Mouse (Mus musculus): Measurements from ENCODE around the gene Haspin. TPM values are rescaled to one million over a fixed set of nuclear protein-coding genes. Genes with fewer than 3 reads are reported as not detected.
"Not testable (repeated sequence)": the region's sequence is repeated elsewhere in the genome, so short reads cannot be mapped to it uniquely, and the experiment has no call there.

Gene Haspin
- polyA plus RNA-seq, 1 experiment = 6.4 TPM

- TF ChIP-seq CTCF (IDR thresholded peaks at IDR 0.05; ENCODE audit: borderline replicate concordance, insufficient read depth, low read length) (no peak), POLR2A (IDR thresholded peaks at IDR 0.05; ENCODE audit: low read depth, low read length) (no peak)
- H3K4me1 ChIP-seq (ENCODE audit: control insufficient read depth, insufficient read depth, low read length) = no peaks in the 10 kb centered on the region
- no peak overlapping the region for H3K4me3 ChIP-seq (ENCODE audit: insufficient read depth, low read length)
- no peak overlapping the region for H3K27ac ChIP-seq (ENCODE audit: insufficient read depth, low read length)
These were observed 28.2 kb downstream of the Haspin start for GRCm38 (mm10) chr11:73109941-73110340.

GRCm38 (mm10) chr11:73108898-73109625 lies 29.0 kb downstream of the Haspin start:
- no peaks in the 10 kb centered on the region for H3K4me1 ChIP-seq (ENCODE audit: control insufficient read depth, insufficient read depth, low read length)
- no peak overlapping the region for H3K4me3 ChIP-seq (ENCODE audit: insufficient read depth, low read length)
- no peak for TF ChIP-seq POLR2A (IDR thresholded peaks at IDR 0.05; ENCODE audit: low read depth, low read length)
- TF ChIP-seq CTCF (IDR thresholded peaks at IDR 0.05; ENCODE audit: borderline replicate concordance, insufficient read depth, low read length) = no peak
- H3K27ac ChIP-seq (ENCODE audit: insufficient read depth, low read length) = no peak overlapping the region

GRCm38 (mm10) chr11:73108195-73108897 lies 29.7 kb downstream of the Haspin start:
- TF ChIP-seq CTCF (IDR thresholded peaks at IDR 0.05; ENCODE audit: borderline replicate concordance, insufficient read depth, low read length) (no peak), POLR2A (IDR thresholded peaks at IDR 0.05; ENCODE audit: low read depth, low read length) (no peak)
- H3K4me1 ChIP-seq (ENCODE audit: control insufficient read depth, insufficient read depth, low read length) = no peaks in the 10 kb centered on the region
- H3K4me3 ChIP-seq (ENCODE audit: insufficient read depth, low read length) = no peak overlapping the region
- H3K27ac ChIP-seq (ENCODE audit: insufficient read depth, low read length) = no peak overlapping the region

- not testable (repeated sequence) for H3K4me3 ChIP-seq (ENCODE audit: insufficient read depth, low read length); H3K27ac ChIP-seq (ENCODE audit: insufficient read depth, low read length); H3K4me1 ChIP-seq (ENCODE audit: control insufficient read depth, insufficient read depth, low read length)
These were observed 30.7 kb downstream of the Haspin start for GRCm38 (mm10) chr11:73107358-73107757.

GRCm38 (mm10) chr11:73105246-73105645 lies 32.8 kb downstream of the Haspin start:
- no peak overlapping the region for H3K4me3 ChIP-seq (ENCODE audit: insufficient read depth, low read length)
- no peaks in the 10 kb centered on the region for H3K4me1 ChIP-seq (ENCODE audit: control insufficient read depth, insufficient read depth, low read length)
- TF ChIP-seq CTCF (IDR thresholded peaks at IDR 0.05; ENCODE audit: borderline replicate concordance, insufficient read depth, low read length) (no peak), POLR2A (IDR thresholded peaks at IDR 0.05; ENCODE audit: low read depth, low read length) (no peak)
- H3K27ac ChIP-seq (ENCODE audit: insufficient read depth, low read length) = no peak overlapping the region

- no peaks in the 10 kb centered on the region for H3K4me1 ChIP-seq (ENCODE audit: control insufficient read depth, insufficient read depth, low read length)
- no peak overlapping the region for H3K27ac ChIP-seq (ENCODE audit: insufficient read depth, low read length)
- no peak overlapping the region for H3K4me3 ChIP-seq (ENCODE audit: insufficient read depth, low read length)
- TF ChIP-seq CTCF (IDR thresholded peaks at IDR 0.05; ENCODE audit: borderline replicate concordance, insufficient read depth, low read length) = no peak
- no peak for TF ChIP-seq POLR2A (IDR thresholded peaks at IDR 0.05; ENCODE audit: low read depth, low read length)
These were observed 36.8 kb downstream of the Haspin start for GRCm38 (mm10) chr11:73101308-73101707.

GRCm38 (mm10) chr11:73099976-73100750 lies 37.9 kb downstream of the Haspin start:
- no peak for TF ChIP-seq CTCF (IDR thresholded peaks at IDR 0.05; ENCODE audit: borderline replicate concordance, insufficient read depth, low read length)
- no peak for TF ChIP-seq POLR2A (IDR thresholded peaks at IDR 0.05; ENCODE audit: low read depth, low read length)
- no peak overlapping the region for H3K27ac ChIP-seq (ENCODE audit: insufficient read depth, low read length)

GRCm38 (mm10) chr11:73098860-73099259 lies 39.2 kb downstream of the Haspin start:
- no peak overlapping the region for H3K4me3 ChIP-seq (ENCODE audit: insufficient read depth, low read length)
- no peak for TF ChIP-seq POLR2A (IDR thresholded peaks at IDR 0.05; ENCODE audit: low read depth, low read length)
- no peak for TF ChIP-seq CTCF (IDR thresholded peaks at IDR 0.05; ENCODE audit: borderline replicate concordance, insufficient read depth, low read length)
- H3K4me1 ChIP-seq (ENCODE audit: control insufficient read depth, insufficient read depth, low read length) = no peaks in the 10 kb centered on the region
- no peak overlapping the region for H3K27ac ChIP-seq (ENCODE audit: insufficient read depth, low read length)

More at GRCm38 (mm10) chr11:73099976-73100750, 37.9 kb downstream of the Haspin start:
- Histone ChIP-seq H3K4me3 (ENCODE audit: insufficient read depth, low read length) (no peak overlapping the region), H3K4me1 (ENCODE audit: control insufficient read depth, insufficient read depth, low read length) (no peaks in the 10 kb centered on the region)

GRCm38 (mm10) chr11:73094231-73094995 lies 43.7 kb downstream of the Haspin start:
- TF ChIP-seq CTCF (IDR thresholded peaks at IDR 0.05; ENCODE audit: borderline replicate concordance, insufficient read depth, low read length) (no peak), POLR2A (IDR thresholded peaks at IDR 0.05; ENCODE audit: low read depth, low read length) (no peak)
- Histone ChIP-seq H3K4me1 (ENCODE audit: control insufficient read depth, insufficient read depth, low read length) (peaks cover 8% of the 10 kb centered on the region; the same call in 1 of the 2 replicates), H3K27ac (ENCODE audit: insufficient read depth, low read length) (no peak overlapping the region), H3K4me3 (ENCODE audit: insufficient read depth, low read length) (no peak overlapping the region)

Data from embryonic fibroblast, embryonic 13.5 days (primary cell).